Mouse (Mus musculus) erythroblast, adult 5-6 weeks (primary cell): ENCODE measurements around the gene Bmp7. TPM values are rescaled to one million over a fixed set of nuclear protein-coding genes. Genes with fewer than 3 reads are reported as not detected.

Source experiments
- ATAC-seq: replicated peaks from 2 replicates; pipeline ENCODE4 v1.8.0; 2016; ENCODE audit warnings: moderate number of reproducible peaks, mild to moderate bottlenecking, moderate TSS enrichment, inconsistent platforms; ENCODE audit not compliant: poor library complexity, low FRiP score, severe bottlenecking
- total RNA-seq, 2 experiments: library from RNA; stranded (forward) in 1 of 2; stranded (reverse) in 1 of 2; fragments of 150-400 nt in 1 of 2; fragments of 200-764, 138-1000 nt in 1 of 2; gene quantifications; 2 replicates each; pipeline versions ENCODE4 v1.2.3 to v1.2.4; 2015 to 2017; ENCODE audit warnings: low replicate concordance in 2 of 2

Bmp7 gene
- total RNA-seq, 2 experiments from 2014 or later = 0.26 TPM; not detected in 1

GRCm38 (mm10) chr2:172922597-172922996 is 17.5 kb downstream of the Bmp7 start:
- no peak for ATAC-seq

GRCm38 (mm10) chr2:172914018-172914417 is 26.1 kb downstream of the Bmp7 start:
- ATAC-seq = no peak

DNA sequence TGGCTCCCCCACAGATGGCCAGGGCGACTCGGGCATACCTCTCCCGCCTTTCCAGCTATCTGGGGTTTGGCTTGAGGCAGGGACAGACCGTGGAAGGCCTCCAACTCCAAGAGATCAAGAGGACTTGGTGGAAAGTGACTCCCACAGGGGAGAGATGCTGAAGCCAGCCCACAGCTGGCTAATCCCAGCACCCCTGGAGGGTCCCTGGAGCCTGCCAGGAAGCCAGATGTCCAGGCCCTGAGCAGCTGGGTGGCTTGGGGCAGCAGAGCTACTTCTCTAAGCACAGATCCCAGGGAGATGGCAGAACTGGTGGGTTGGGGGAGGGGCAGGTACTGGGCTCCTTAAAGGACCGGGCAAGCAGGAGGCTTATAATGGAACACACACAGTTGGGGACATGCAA is 28.4 kb downstream of the Bmp7 start:
- no peak for ATAC-seq

- no peak for ATAC-seq
These were observed 29.0 kb downstream of the Bmp7 start for GRCm38 (mm10) chr2:172911157-172911556.

DNA sequence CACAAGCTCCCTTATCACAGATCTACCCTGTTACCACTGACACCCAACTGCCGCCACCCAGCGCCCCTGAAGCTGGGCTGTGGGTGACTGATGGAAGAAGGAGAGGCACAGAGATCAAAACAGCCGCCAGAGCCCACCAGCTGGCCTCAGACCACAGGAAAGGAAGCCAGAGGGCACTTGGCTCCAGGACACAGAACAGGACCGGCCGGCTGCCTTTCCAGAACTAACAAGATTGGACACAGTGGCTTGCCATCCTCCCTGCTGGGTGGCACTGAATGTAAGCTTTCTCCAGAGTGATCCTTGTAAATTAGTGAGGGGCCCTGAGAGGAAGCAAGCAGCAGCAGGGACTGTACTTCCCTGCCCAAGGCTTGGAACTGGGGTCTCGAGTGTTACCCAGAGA is 30.7 kb downstream of the Bmp7 start:
- no peak for ATAC-seq

DNA sequence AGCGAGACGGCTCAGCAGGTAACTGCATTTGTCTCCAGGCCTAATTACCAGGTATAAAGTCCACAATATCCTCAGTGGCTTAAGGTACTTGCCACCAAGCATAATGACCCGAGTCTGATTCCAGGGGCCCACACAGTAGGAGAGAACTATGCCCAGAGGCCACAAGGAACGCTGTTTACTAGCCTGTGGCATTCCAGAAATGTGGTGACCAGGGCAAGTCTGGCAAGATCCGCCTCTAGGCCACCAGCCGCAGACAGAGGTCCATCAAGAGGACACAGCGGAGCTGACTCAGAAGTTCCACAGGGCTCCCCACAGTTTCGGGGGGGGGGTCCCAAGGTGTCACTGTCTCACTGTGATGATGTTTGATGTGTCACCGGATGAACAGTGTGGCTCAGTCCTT is 34.0 kb downstream of the Bmp7 start:
- ATAC-seq = no peak

- no peak for ATAC-seq
These were observed 35.1 kb downstream of the Bmp7 start for GRCm38 (mm10) chr2:172905057-172905456.

DNA sequence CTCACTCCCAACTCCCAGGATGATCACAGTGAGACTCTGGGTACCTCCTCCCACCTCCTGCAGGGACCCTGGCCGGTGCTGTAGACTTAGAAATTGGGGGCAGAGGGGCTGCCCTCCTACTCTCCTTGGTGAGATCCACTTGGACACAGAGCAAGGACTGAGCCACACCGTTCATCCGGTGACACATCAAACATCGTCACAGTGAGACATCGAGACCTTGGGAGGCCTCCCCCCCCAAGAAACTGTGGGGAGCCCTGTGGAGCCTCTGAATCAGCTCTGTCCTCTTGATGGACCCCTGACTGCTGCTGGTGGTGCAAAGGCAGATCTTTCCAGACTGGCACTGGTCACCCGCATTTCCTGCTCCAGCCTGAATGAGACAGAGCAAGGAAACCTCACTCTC is 35.5 kb downstream of the Bmp7 start:
- ATAC-seq = no peak

DNA sequence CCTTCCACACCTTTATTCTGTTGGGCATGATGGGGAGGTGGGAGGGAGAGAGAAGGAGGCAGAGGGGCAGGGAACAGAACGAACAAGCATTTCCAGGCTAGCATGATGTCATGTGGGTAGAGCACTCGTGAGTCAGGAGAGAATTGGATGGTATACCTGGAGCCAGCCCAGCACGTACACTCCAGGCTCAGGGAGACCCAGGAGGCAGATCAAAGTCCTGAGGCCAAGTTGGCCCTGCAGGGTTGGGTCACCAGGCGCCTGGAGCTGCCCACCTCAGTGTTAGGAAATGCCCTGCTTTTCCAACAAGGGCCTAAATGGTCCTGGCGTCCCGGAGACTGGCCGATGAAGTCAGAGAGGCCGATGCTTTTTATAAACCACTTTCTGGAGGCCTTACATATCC is 36.6 kb downstream of the Bmp7 start:
- ATAC-seq = no peak

DNA sequence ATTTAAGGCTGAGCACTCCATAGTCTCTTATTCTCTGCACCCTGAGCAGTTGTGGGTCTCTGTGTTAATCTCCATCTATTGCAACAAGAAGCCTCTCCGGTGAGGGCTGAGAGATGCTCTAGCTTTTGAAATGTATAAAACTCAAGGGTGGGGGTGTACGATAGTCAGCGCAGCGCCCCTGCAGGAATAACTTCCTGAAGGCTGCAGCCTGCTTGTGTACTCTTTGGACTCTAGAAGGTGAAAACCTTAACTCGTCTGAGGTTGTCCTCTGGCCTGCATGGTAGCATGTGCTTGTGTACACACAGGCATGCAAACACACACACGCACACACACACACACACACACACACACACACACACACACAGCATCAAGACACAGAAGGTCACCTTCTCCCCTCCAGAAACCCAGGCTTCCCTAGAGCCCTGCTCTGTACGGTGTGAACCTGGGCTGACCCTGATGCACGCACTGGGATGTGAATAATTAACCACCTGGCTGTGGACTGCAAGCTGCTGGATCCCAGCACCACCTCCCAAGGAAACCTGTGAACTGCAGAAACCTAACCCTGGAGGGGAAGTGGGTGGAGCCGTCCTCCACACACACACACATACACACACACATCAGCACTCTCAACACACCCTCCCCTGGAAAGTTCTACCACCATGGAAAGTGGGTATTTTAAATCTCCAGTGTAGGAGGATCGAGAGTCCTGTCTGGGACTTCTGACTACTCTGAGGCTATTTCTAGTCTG is 39.0 kb downstream of the Bmp7 start:
- ATAC-seq = no peak

GRCm38 (mm10) chr2:172889756-172890443 is 50.2 kb downstream of the Bmp7 start:
- ATAC-seq = no peak

- no peak for ATAC-seq
These were observed 50.9 kb downstream of the Bmp7 start for GRCm38 (mm10) chr2:172889222-172889621.

- ATAC-seq = no peak
These were observed 52.0 kb downstream of the Bmp7 start for GRCm38 (mm10) chr2:172888147-172888546.

DNA sequence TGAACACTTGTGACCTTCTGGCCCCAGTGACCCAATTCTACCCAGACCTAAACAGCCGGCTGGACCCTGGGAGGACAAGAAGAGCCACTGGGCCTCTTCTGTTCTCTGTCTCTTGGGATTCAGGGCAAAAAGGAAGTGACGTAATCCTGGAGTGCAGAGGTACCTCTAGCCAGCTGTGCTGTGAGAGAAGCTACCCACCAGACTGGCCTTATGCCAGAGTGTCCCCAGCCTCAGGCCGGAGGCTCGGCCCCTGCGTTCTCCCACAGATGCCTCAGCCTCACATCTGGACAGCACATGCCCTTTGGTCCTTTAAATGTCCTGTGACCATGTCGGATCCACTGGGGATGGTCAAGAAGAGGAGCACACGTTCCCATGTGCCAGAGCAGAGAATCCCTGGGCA is 54.3 kb downstream of the Bmp7 start:
- ATAC-seq = no peak

DNA sequence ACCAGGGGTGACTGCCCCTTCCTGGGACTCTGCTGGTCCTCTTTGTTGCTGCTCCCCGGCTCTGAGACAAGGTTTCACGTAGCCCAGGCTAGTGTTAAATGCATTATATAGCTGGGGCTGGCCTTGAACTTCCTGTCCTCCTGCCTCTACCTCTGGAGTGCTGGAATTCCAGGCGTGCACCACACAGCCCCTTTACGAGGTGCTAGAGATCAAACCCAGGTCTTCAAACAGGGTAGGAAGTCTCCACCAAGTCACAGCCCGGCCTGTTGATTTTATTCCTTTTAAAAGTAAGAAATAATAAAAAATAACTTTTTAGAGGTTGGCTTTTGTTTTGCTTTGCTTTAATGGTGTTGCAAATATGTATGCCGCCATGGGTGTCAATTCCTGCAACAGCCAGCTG is 55.5 kb downstream of the Bmp7 start:
- no peak for ATAC-seq

DNA sequence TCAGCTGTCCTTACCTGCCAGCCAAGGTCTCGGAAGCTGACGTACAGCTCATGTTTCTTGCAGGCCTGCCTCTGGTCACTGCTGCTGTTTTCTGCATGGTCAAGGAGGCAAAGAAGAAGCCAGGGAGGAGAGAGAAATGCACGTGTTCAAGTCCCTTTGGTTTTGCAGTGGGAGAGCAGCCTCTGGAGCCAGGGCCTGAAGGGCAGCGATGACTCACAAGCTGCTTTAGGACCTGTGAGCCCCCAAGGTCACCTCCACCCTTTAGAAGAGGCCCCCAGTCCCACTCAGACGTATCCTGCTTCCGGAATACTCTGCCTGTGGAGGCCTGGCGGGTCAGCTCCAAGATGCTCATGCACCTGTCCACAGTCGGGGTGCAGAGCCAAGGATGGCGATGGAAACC is 64.9 kb downstream of the Bmp7 start:
- ATAC-seq = no peak

GRCm38 (mm10) chr2:172866356-172866755 is 73.8 kb downstream of the Bmp7 start:
- no peak for ATAC-seq

- no peak for ATAC-seq
These were observed 75.0 kb downstream of the Bmp7 start for GRCm38 (mm10) chr2:172865165-172865564.

DNA sequence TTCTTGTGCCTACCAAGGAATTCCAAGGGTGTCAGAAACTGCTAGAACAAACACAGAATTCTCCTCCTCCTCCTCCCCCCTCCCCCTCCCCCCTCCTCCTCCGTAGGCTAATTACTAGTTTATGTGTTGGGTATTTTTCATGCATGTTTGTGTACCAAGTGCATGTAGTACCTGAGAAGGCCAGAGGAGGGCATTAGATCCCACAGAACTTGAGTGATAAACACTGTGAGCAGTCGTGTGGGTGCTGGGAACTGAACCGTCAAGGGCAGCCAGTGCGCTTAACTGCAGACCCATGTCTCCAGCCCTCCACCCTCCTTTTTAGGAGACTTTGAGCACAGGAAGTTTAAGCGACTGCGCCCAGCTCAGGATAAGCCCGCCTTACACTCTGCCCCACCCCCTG is 75.6 kb downstream of the Bmp7 start:
- ATAC-seq = no peak

- no peak for ATAC-seq
These were observed 76.7 kb downstream of the Bmp7 start for GRCm38 (mm10) chr2:172863469-172863856.

- no peak for ATAC-seq
These were observed 77.2 kb downstream of the Bmp7 start for GRCm38 (mm10) chr2:172862850-172863468.
